Mouse (Mus musculus): ENCODE results near the gene Pitpnm1.
A peak's percentile ranks its signal among the peaks of the same experiment; 100 is the strongest.
"Not testable (repeated sequence)": the region's sequence is repeated elsewhere in the genome, so short reads cannot be mapped to it uniquely, and the experiment has no call there.

Pitpnm1 gene

DNA sequence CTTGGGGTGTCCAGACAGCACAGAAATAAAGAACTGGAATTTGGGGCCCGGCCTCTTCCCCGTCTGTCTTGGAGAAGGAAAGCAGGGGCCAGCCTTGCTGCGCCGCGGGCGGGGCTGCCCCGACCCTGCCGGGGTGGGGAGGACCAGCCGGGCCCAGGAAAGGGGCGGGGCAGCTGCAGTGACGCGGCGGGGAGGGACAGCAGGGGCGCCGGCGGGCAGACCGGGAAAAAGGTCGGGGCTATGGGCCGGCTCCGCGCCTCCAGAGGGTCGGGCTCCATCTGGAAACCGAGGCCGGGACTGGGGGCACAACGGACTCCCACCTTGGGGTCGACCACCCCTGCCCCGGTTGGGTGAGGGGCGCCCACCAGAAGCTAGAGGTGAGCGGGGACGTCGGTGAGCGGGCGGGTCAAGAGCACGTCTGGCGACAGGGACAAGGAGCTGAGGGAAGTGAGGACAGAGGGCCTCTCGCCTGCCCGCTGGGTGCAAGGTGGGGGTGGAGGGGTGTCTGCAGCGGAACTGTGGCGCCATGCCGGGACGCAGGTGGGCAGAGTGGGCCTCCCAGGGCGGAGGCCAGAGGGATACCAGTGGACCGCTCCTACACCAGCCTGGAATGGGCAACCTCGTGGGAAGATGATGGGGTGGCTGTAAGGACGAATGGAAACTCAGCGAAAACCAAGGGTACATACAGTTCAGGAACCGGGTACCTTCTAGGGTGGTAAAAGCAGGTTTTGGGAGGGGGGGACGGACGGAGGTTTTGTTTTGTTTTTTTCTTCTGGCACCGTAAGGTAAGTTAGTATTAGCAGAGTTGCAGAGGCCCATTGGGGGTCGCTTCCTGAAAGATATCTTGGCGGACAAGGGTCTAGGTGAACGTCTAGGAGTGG lies at the start of gene Pitpnm1:
TSS of gene Pitpnm1 (plus strand) at position 162 of the 881 bp plus-strand sequence.
- peak in 1 of 2 experiments; percentile 30 for DNase-seq (ENCODE audit: low spot score in 2 of 2)

DNA sequence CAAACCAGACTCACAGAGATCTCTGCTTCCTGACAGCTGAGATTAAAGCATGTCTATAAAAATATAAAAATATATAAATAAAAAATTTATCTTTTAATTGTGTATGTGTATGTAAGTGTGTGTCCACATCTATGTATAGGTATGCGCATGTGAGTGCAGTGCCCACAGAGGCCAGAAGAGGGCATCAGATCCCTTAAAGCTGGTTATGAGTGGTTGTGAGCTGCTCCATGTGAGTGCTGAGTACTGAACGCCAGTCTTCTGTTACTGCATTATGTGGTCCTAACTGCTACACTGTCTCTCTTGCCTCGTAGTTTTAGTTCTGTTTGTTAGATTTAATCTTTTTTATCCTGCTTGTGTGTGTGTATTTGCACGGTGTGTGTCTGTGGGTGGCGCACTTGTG lies 48.8 kb upstream of the Pitpnm1 start:
- no peak for DNase-seq (ENCODE audit: low spot score in 2 of 2)

DNA sequence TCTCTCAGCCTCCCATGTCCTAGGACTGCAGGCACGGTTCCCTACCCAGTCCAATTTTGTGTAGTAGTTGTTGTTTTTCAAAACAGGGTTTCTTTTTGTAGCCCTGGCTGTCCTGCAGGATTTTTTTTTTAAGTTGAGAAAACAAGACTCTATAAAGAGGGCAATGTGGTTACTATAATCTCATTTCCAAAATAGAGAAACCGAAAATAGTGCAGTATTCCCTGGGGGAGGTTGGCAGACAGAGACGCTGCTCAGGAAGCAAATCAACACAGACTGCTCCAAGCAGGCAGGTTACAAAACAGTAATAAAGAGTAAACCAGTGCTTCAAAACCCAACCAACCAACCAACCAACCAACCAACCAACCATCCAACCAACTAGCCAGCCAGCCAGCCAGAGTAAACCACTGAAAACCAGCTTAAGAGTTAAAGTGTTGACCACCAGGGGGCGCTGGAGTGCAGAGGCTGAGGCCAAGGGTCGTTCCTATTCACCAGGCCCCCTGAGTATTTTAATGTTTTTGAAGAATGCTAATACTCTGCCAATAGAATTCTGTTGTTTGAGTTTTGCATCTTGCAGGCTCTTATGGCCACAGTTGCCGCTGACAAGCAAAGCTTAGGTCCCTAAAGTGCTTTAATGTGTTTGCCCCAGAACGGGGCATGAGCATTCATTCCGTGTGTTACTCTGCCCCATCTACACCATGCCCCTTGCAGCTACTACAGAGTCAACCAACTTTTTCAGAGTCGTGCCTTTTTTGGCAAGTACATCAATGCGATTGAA lies 47.9 kb upstream of the Pitpnm1 start:
- peak; percentile 56 to 70 for DNase-seq (ENCODE audit: low spot score in 2 of 2)

DNA sequence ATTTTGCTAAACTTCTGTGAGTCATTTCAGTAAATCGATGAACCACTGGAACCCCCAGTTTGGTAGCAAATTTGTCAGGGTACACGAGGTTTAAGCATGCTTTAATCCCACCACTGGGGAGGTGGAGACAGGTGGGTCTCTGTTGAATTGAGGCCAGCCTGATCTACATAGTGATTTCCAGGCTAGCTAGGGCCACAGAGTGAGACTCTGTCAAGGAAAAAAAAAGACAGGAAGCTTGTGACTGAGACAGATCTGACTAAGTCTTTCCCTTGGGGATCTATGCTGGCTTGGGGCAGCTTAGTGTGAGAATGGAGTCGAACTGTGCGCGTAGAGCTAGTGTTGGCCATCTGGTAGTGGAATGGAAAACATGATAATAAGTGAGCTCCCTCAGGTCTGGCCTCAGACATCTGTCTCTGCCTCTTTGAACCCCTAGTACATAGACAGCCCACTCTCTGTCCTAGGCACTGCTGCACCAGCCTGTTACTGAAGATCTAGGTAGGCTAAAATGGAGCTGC lies 47.2 kb upstream of the Pitpnm1 start:
- no peak for DNase-seq (ENCODE audit: low spot score in 2 of 2)

DNA sequence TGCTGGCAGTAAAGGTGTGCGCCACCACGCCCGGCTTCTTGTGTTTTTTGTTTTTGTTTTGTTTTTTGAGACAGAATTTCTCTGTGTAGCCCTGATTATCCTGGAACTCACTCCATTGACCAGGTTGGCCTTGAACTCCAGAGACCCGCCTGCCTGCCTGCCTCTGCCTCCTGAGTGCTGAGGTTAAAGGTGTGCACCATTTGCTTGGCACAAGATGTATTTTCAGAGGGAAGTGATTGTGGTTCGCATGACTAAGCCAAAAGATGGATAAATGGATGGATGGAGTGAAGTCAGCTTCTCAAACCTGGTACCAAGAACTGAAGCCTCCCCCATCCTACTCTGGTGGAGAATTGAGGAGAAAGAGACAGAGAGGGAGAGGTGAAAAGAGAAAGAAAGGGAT lies 45.2 kb upstream of the Pitpnm1 start:
- no peak for DNase-seq (ENCODE audit: low spot score in 2 of 2)

DNA sequence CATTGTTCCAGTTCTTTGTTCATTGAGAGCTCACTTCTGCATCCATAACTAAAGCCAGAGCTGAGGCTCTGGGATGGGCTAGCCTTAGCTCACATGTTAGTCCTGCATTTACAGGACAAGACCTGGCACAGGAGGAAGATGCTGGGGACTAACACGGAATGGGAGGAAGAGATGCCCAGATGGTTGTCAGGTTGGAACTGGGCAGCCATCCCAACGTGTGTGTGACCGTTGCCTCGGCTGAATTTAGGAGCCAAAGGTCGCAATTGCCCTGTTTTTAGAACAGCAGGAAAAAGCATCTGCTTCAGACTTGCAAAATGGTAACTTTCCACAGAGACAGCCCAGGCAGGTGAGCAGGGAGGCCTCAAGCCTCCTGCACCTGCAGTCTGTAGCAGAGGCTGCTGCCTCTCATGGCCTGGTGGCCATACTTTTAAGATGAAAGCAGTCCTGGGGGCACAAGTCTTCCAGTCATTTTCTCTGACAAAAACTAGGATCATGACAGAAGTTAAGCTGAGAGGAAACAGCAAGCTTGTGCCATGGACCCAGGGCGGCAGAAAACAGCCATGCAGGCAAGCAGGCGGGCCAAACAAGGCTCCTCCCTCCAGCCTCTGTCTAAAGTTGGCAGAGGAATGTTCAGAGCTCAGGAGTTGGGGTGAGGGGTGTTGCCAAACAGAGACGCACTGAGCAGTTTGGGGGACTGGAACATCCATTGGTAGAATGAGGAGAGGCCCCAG lies 44.4 kb upstream of the Pitpnm1 start:
- DNase-seq (ENCODE audit: low spot score in 2 of 2): no peak

DNA sequence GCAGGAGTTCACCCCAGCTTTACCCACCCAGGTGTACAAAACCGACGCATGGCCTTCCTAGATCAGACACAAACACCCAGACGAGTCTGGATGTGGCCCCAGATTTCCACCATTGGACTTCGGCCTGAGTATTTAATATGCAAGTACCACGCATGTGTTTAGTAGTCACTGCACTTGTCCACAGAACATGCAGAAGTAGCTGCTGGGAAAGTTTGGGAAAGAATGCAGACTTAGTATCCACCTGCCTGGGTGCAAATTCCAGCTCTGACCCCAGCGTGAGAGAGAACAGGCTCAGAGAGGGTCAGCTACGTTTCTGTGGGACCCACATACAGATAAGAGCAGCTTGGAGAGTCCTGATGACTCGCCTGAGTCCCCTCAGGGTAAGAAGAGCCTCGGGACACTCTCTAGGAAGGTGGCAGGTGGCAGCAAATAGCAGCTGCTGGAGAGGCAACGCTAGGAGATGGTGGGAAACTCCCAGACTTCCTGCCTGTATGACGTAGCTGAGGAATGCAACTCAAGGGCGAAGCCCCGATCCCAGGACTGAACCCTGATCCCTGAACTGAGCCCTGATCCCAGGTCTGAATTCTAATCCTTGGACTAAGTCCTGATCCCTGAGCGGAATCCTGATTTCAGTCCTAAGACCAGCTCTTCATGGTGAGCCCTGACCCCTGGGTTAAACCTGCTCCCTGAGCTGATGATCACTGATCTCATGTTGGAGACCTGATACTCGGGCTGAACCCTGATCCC lies 43.7 kb upstream of the Pitpnm1 start:
- no peak for DNase-seq (ENCODE audit: low spot score in 2 of 2)

DNA sequence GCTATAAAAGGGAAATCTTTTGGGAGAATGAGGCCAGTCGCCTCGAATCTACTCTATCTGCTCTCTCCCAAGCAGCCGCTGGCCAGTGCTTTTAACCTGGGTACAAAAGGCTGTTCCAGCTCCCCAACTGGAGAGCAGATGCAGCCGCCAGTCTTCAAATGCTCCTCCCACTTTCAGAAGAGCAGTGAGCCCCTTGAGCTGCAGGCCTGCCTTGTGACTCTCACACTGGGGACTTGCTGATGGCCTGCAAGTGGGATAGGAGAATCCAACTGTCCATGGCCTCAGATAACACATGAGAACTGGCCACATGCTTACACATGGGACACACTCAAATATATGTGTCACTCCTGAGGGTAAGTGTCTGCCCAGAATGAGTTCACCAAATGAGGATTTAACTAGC lies 43.1 kb upstream of the Pitpnm1 start:
- no peak for DNase-seq (ENCODE audit: low spot score in 2 of 2)

DNA sequence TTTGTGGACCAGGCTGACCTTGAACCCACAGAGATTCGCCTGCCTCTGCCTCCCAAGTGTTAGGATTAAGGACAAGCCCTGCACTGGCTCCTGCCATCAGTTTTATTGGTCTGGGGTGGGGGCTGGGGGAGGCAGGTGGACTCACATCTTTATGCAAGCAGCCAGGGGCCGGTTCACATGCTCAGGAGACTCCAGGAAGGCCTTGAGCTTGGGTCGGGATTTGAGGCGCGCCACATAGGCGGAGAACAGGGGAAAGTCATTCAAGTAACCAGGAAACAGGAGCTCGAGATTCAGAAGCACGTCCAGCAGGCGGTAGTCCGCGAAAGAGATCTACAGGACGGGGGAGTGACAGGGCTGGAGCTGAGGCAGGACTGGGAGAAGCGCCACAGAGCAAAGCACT lies 42.4 kb upstream of the Pitpnm1 start:
- no peak for DNase-seq (ENCODE audit: low spot score in 2 of 2)

DNA sequence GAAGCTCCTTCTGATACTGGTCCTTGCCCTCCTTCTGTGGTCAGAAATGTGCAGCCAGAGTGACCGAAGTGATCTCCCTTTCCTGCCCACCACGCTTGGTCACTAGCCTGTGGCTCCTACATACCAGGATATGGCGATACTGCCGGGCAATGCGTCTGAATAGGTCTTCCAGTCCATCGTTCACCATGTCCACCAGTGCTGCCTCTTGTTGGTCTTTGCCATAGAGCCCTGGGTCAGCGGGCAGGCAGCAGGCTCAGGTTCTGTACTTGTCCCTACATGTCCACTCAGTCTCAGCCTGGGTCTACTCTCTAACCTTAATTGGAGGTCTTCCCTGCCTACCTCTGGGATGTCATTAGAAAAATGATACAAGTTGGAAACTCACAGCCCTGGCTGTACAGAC lies 41.8 kb upstream of the Pitpnm1 start:
- no peak for DNase-seq (ENCODE audit: low spot score in 2 of 2)

DNA sequence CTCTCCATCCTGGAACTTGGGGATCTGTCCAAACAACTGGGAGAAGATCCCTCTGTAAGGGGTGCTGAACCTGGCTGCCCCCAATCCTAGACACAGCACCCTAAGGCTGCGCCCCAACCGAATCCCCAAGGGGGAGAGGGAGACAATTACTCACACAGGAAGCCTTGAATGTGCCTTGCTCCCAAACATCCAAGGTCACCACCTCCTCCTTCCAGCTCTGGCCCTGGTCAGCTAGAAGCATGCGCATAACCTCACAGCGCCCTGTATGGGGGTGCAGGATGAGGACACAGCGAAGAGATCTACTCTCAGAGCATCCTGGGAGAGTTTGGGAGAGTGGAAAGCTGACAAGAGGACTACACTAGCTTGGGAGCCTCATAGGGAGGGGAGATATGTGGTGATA lies 41.2 kb upstream of the Pitpnm1 start:
- no peak for DNase-seq (ENCODE audit: low spot score in 2 of 2)

DNA sequence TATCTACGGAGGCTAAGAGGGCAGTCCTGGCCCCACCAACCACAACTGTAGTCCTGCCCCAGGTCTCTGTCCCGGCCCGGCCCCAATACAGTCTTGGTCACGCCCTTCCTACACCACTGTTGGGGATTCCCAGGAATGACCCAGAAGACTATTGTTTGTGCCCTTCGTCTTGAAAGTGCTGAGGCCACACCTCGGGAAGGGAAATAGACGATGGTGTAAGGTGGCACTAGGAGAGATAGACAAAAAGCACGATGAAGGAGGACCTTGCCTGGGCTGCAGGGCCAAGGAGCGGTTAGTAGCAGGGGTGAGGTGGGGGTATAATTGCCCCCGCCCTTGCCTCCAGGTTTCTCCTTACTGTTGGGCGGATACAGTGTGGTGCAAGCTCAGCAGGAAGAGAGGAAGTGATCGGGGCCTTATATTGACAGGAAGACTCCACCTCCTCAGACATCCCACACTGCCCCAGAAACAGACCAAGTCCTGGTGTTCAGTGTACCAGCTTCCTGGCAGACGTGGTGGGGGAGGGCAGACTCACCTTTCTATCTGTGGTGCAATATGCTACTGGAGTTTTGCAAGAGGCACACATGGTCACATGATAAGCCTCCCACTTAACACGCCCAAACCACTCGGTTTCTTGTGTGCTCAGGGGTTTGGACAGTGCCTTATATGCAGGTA lies 40.6 kb upstream of the Pitpnm1 start, which contains the start of gene Gstp3:
TSS of gene Gstp3 (minus strand) at position 501 of the 672 bp plus-strand sequence.
- no peak for DNase-seq (ENCODE audit: low spot score in 2 of 2)

DNA sequence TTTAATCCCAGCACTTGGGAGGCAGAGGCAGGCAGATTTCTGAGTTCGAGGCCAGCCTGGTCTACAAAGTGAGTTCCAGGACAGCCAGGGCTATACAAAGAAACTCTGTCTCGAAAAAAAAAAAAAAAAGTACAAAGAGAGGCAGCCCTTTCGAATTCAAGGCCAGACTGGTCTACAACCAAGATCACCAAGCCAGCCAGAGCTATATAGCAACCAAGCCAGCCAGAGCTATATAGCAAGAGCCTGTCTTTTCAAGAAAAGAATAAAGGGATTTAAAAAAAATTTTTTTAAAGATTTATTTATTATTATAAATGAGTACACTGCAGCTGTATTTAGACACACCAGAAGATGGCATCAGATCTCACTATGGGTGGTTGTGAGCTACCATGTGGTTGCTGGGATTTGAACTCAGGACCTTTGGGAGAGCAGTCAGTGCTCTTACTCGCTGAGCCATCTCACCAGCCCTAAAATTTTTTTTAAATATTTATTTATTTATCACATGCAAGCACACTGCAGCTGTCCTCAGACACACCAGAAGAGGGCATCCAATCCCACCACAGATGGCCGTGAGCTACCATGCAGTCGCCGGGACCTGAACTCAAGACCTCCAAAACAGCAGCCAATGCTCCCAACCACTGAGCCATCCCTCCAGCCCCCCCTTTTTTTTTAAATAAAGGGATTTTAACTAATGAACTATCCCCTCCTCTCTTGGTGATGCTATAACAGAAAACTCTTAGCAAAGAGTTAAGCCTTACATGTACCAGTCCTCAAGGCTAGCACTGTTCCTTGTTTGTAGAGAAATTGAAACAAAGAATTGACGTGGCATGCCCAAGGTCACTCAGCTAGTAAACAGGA lies 39.5 kb upstream of the Pitpnm1 start:
- not testable (repeated sequence) for DNase-seq (ENCODE audit: low spot score in 2 of 2)

DNA sequence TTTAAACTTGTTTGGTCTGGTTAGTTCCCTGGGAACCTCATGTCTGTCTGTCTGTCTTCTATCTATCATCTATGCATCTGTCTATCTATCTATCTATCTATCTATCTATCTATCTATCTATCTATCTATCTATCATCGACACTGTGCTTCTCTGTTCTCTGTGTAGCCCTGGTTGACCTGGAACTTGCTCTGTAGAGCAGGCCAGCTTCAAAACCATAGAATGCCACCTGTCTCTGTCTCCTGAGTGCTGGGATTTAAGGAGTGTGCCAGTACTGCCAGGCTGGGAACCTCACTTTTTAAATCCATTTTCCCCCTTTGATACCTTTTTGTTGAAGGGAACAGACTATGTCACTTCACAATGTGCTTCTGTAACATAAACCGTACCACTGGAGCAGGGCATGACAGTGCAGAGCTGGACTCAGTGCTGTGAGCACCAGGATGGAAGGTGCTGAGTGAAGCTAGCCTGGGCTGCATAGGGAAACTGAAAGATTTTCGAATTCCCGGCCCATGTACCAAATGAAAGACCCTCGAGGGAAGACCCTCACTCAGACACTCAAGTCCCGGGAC lies 38.8 kb upstream of the Pitpnm1 start:
- no peak for DNase-seq (ENCODE audit: low spot score in 2 of 2)

DNA sequence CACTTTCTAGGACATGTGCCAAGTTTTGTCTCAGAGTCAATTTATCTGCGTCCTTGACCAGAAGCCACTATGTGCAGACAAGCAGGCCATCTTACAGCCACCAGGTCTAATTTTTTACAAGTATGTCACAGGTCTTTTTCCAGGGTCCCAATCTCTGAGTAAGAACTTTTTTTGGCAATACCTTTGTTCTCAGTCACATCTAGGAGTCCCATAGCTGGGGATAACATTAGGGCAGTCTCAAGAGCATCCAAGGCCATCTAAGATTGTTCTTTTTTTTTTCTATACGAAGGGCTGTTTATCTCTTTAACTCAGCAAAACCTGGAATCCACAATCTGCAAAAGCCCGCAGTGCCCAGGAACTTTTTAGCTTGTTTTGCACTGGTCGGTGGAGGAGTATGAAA lies 36.4 kb upstream of the Pitpnm1 start:
- not testable (repeated sequence) for DNase-seq (ENCODE audit: low spot score in 2 of 2)

DNA sequence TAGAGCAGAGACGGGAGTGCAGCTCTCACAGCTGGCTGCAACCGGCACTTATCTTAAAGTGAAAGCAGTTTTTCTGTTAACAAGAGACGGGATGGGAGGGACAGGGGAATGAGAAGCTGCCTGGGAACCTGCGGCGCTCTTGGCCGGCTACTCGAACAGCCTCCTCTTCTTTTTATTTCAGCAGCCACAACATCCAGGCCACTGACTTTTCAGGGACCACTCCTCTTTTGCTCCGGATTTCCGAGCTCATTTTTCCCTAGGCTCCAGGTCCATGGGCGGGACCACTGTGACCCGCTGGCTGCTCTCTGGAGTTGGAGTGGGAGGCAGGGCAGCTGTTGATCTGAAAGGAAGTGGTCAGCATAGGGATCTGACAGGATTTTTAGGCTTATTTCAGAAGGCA lies 35.3 kb upstream of the Pitpnm1 start:
- DNase-seq (ENCODE audit: low spot score in 2 of 2): not testable (repeated sequence)

DNA sequence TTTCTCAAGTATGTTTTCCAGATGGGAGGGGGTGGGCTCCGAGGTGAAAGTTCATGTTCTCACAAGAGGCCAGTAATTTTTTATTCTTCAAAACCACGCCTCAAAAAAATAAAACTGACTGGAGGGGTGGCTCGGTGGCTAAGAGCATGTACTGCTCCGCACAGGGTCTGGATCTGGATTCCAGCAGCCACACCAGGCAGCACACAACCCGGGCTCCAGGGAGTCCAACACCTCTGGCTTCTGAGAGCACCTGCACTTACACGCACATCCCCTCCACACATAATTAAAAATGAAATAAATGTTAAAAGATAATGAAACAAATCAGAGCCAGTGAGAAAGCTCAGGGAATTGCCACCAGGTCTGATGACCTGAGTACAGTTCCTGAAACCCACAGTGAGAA lies 33.5 kb upstream of the Pitpnm1 start:
- peak in 1 of 2 experiments; percentile 3 for DNase-seq (ENCODE audit: low spot score in 2 of 2)

DNA sequence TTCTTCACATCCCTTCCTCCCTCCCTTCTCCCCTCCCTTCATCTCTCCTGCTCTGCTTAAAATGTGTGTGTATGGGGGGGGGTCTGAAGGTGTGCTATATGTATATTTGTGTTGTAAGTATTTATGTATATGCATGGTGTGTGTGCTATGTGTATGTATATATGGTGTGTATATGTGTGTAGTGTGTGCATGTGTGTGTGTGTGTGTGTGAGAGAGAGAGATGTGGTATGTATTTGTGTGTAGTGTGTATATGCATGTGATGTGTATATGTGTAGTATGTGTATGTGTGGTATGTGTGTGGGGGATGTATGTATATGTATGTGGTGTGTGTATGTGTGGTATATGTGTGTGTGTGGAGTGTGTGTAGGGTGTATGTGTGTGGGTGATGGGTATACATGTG lies 32.9 kb upstream of the Pitpnm1 start:
- no peak for DNase-seq (ENCODE audit: low spot score in 2 of 2)

DNA sequence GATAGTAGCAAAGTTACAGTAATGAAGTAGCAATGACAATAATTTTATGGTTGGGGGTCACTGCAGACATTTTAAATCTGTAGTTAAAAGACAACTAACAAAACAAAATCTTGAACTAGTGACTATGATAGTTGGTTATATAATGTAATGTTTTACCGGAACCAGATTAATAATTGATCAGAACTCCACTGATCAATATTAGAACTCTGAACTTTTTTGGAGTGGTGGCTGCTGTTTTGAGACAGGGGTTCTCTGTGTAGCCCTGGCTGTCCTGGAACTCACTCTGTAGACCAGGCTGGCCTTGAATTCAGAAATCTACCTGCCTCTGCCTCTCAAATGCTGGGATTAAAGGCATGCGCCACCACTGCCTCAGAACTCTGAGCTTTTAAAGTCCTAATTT lies 31.6 kb upstream of the Pitpnm1 start:
- not testable (repeated sequence) for DNase-seq (ENCODE audit: low spot score in 2 of 2)
